Mouse (Mus musculus) midbrain, embryonic 14.5 days (tissue): ENCODE measurements around the gene Gm17577. TPM values are rescaled to one million over a fixed set of nuclear protein-coding genes. Genes with fewer than 3 reads are reported as not detected.
"Not testable (repeated sequence)": the region's sequence is repeated elsewhere in the genome, so short reads cannot be mapped to it uniquely, and the experiment has no call there.

ENCODE experiments used
- ATAC-seq: fragments of 200-750 bp; cut with Nextera tagmentation; 2 replicates; pipeline ENCODE4 v1.8.0; 2017; ENCODE audit warnings: moderate number of reproducible peaks, moderate library complexity; ENCODE audit not compliant: low FRiP score, low TSS enrichment
- DNase-seq: peaks from one replicate; pipeline ENCODE4 v3.0.0-alpha.2; 2015
- H3K27ac ChIP-seq: fragments of 300-500 bp; sonication (generic); replicated peaks from 2 replicates; pipeline ENCODE4 v1.5.1; 2014; ENCODE audit warnings: mild to moderate bottlenecking, low read depth, low read length, moderate library complexity
- H3K27me3 ChIP-seq: fragments of 300-500 bp; sonication (generic); 2 replicates; pipeline ENCODE4 v1.6.1; 2014; ENCODE audit warnings: low read length, control low read depth, mixed read lengths; ENCODE audit not compliant: control insufficient read depth, insufficient read depth
- H3K36me3 ChIP-seq: fragments of 300-500 bp; sonication (generic); 2 replicates; pipeline ENCODE4 v1.6.1; 2014; ENCODE audit warnings: low read length, control low read depth; ENCODE audit not compliant: control insufficient read depth, insufficient read depth
- H3K4me1 ChIP-seq: fragments of 300-500 bp; sonication (generic); 2 replicates; pipeline ENCODE4 v1.6.1; 2014; ENCODE audit warnings: mild to moderate bottlenecking, antibody characterized with exemption, low read length, control low read depth; ENCODE audit not compliant: control insufficient read depth, insufficient read depth
- H3K4me2 ChIP-seq: fragments of 300-500 bp; sonication (generic); 2 replicates; pipeline ENCODE4 v1.6.1; 2014; ENCODE audit warnings: mild to moderate bottlenecking, low read length, moderate library complexity
- H3K4me3 ChIP-seq: fragments of 300-500 bp; sonication (generic); replicated peaks from 2 replicates; pipeline ENCODE4 v1.5.1; 2014; ENCODE audit warnings: low read depth, low read length
- H3K9ac ChIP-seq: fragments of 300-500 bp; sonication (generic); replicated peaks from 2 replicates; pipeline ENCODE4 v1.6.1; 2014; ENCODE audit warnings: mild to moderate bottlenecking, low read length, moderate library complexity
- H3K9me3 ChIP-seq: fragments of 300-500 bp; sonication (generic); 2 replicates; pipeline ENCODE4 v1.6.1; 2016; ENCODE audit warnings: low read length, control low read depth, mixed read lengths; ENCODE audit not compliant: control insufficient read depth
- WGBS: fragments of 180-500 bp; shearing (Covaris S2); extraction: QIAGEN DNeasy Blood & Tissue Kit; methylation state at CpG from one replicate; pipeline ENCODE4 v1.1.7; 2014; 5-methylcytosine and 5-hydroxymethylcytosine counted together
- polyA plus RNA-seq: library from polyadenylated mRNA; unstranded; fragments of >200 nt; fragmentation: Nextera tagmentation; extraction: Ambion mirVana; gene quantifications from 2 replicates; pipeline ENCODE4 v1.2.1, GENCODE M21; 2014

Gm17577 gene
- polyA plus RNA-seq = not detected in 2 replicates

- not testable (repeated sequence) for H3K27ac ChIP-seq, H3K9ac ChIP-seq, DNase-seq, ATAC-seq, H3K27me3 ChIP-seq, H3K4me1 ChIP-seq, H3K4me2 ChIP-seq, H3K9me3 ChIP-seq, H3K4me3 ChIP-seq, H3K36me3 ChIP-seq
- no CpG with 5 or more reads among the region's 3 CpGs for WGBS
Observed at GRCm38 (mm10) chrX:123246807-123247206, at the start of gene Gm17577. Gene Gm17577 (minus strand): TSS chrX:123246907.

DNA sequence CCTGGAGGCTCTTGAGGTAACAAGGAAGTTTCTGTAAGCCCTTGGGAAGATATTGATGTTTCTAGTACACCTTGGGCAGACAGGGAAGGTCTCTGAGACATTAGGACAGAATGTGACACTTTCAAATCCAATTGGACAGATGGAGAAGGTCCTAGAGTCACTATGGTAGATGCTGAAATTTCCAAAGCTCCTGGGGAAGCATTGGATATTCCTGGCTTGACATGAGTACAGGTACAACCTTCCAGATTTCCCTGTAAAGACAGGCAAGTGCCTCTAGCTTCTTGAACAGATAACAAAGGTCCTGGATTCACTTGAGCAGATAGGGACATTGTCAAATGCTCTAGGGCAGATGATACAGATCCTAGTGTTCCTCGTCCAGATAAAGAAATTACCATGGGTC, 24.3 kb downstream of the Gm17577 start, which contains the start of gene Srsx:
Gene Srsx, minus strand, starts transcription at position 101 of the 400 bp plus-strand sequence.
- not testable (repeated sequence) for H3K27ac ChIP-seq, H3K4me1 ChIP-seq, H3K4me2 ChIP-seq, DNase-seq, H3K9ac ChIP-seq, H3K36me3 ChIP-seq, H3K9me3 ChIP-seq, ATAC-seq, H3K27me3 ChIP-seq, H3K4me3 ChIP-seq
- WGBS = no CpG with 5 or more reads among the region's 1 CpGs

Other genes with a start within 250 kb of the Gm17577 start
- gene Gm17521, start 217.2 kb downstream of the Gm17577 start, polyA plus RNA-seq = not detected in 2 replicates
- 40.4 and 41.9 TPM in 2 replicates for gene Cldn34c1, start 143.4 kb downstream of the Gm17577 start, polyA plus RNA-seq
- not detected in 2 replicates for gene Srsx, start 24.4 kb downstream of the Gm17577 start, polyA plus RNA-seq